In the genomic region with DNA sequence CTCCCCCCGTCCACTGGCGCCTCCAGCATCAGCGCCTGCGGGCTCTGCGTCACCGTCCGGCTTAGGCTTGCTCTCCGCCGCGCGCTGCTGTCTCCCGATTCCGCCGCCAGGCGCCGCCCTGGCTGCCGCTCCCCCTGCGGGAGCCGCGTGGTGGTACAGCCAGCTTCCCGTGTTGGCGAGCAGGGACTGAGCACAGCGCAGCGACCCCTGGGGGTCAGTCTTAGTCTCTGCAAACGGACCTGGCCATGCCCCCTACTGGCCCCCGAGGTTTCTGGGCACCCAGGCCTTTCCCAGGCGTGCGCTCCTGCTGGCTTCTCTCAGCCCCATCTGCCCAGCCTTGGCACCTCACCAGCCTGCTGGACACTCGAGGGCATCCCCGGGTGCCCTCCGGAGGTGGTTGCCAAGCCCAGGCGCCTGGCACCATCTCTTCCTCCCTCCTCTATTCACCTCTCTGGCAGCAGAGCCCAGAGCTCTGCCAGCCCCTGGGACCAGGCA, we compare ENCODE assay signal across 9 mouse cellular contexts. TPM values are rescaled to one million over a fixed set of nuclear protein-coding genes. Genes with fewer than 3 reads are reported as not detected.
A peak's percentile ranks its signal among the peaks of the same experiment; 100 is the strongest.
DNase-seq lines count a peak whose midpoint lies in the region; ATAC-seq and TF ChIP-seq lines count a peak whose summit lies in the region.
"Had no signal": no experiment of that assay in that cellular context is flagged by ENCODE, and none has a peak within 500 bp of the region (broad histone marks: within the 10 kb centered on the region; RNA-seq: fewer than 3 reads in every experiment).

No protein-coding gene starts in this region.

- H3K27ac ChIP-seq in ES-E14 (ENCODE audit: insufficient read depth, low read depth, low read length, poor library complexity, severe bottlenecking), result no peak overlapping the region
- H3K27ac ChIP-seq in forebrain, embryonic 14.5 days (ENCODE audit: low read depth, low read length), result peak overlapping the region; percentile 84
- no peak overlapping the region for H3K27ac ChIP-seq in heart, postnatal 0 days (ENCODE audit: low read depth)
- H3K27ac ChIP-seq in liver, embryonic 11.5 days (ENCODE audit: low read depth, low read length), result no peak overlapping the region
- no peak overlapping the region for H3K27ac ChIP-seq in testis, adult 2 months (ENCODE audit: control insufficient read depth, insufficient read depth, low read depth, low read length)

- in situ Hi-C loops in ES-E14 (cut with MboI; ENCODE audit: low sequenced_read_pairs in 2 of 2, unreplicated experiment in 2 of 2), result no loop called here

- peak overlapping the region; percentile 65 to 71 for H3K4me3 ChIP-seq in ES-E14 (ENCODE audit: insufficient read depth in 1 of 2, low read depth in 1 of 2, low read length in 2 of 2, poor library complexity in 1 of 2, severe bottlenecking in 1 of 2)
- peak overlapping the region; percentile 71 for H3K4me3 ChIP-seq in forebrain, embryonic 14.5 days (ENCODE audit: low read depth, low read length)
- H3K4me3 ChIP-seq in heart, postnatal 0 days (ENCODE audit: low read depth, low read length), result peak overlapping the region; percentile 38
- peak overlapping the region; percentile 43 for H3K4me3 ChIP-seq in liver, embryonic 11.5 days (ENCODE audit: low read depth, low read length)
- peak overlapping the region; percentile 79 for H3K4me3 ChIP-seq in testis, adult 2 months (ENCODE audit: control insufficient read depth, low read depth, low read length)

- no peaks in the 10 kb centered on the region for H3K27me3 ChIP-seq in forebrain, embryonic 14.5 days (replicated peaks; ENCODE audit: control insufficient read depth, insufficient read depth, low read length)
- peaks cover 38% of the 10 kb centered on the region for H3K27me3 ChIP-seq in heart, postnatal 0 days (ENCODE audit: control insufficient read depth, insufficient read depth, low read length)
- H3K27me3 ChIP-seq in liver, embryonic 11.5 days (replicated peaks; ENCODE audit: control insufficient read depth, insufficient read depth, low read length), result peaks cover 51% of the 10 kb centered on the region
- H3K27me3 ChIP-seq in testis, adult 2 months (ENCODE audit: control insufficient read depth, insufficient read depth, low read length), result no peaks in the 10 kb centered on the region

- H3K4me2 ChIP-seq in forebrain, embryonic 14.5 days (ENCODE audit: low read length), result peak overlapping the region; percentile 85
- peak overlapping the region; percentile 55 for H3K4me2 ChIP-seq in heart, postnatal 0 days (ENCODE audit: low read depth, low read length)
- H3K4me2 ChIP-seq in liver, embryonic 11.5 days, result peak overlapping the region; percentile 57

- peak; percentile 84 for DNase-seq in ES-E14 (ENCODE audit: low read depth, low spot score)
- peak; percentile 99 for DNase-seq in cerebellum, adult 11-12 months
- DNase-seq in forebrain, embryonic 14.5 days (ENCODE audit: low spot score), result peak; percentile 96
- DNase-seq in heart, postnatal 0 days (ENCODE audit: low spot score), result peak; percentile 51
- DNase-seq in kidney, postnatal 14 days, result peak; percentile 69
- peak; percentile 78 for DNase-seq in liver, embryonic 11.5 days (ENCODE audit: low spot score)
- peak; percentile 27 to 32 for DNase-seq in natural killer cell, adult 2 months (ENCODE audit: low spot score in 2 of 2)

- no peak for TF ChIP-seq POLR2A in testis, adult 2 months (IDR thresholded peaks at IDR 0.05; ENCODE audit: control insufficient read depth, low read depth, low read length)

- no peaks in the 10 kb centered on the region for H3K4me1 ChIP-seq in ES-E14 (ENCODE audit: control insufficient read depth in 2 of 2, insufficient read depth in 2 of 2, low read length in 2 of 2, poor library complexity in 1 of 2)
- H3K4me1 ChIP-seq in forebrain, embryonic 14.5 days (ENCODE audit: control insufficient read depth, insufficient read depth, low read length), result peaks cover 47% of the 10 kb centered on the region
- H3K4me1 ChIP-seq in heart, postnatal 0 days (ENCODE audit: control insufficient read depth, insufficient read depth), result no peaks in the 10 kb centered on the region
- no peaks in the 10 kb centered on the region; the same call in none of the 2 replicates for H3K4me1 ChIP-seq in liver, embryonic 11.5 days (replicated peaks; ENCODE audit: control insufficient read depth, insufficient read depth, low read length)
- peaks cover 8% of the 10 kb centered on the region for H3K4me1 ChIP-seq in testis, adult 2 months (ENCODE audit: control insufficient read depth, insufficient read depth, low read length)

- peak; percentile 90 for ATAC-seq in forebrain, embryonic 14.5 days
- ATAC-seq in heart, postnatal 0 days (ENCODE audit: insufficient read depth, low read depth), result peak; percentile 79
- peak; percentile 80 for ATAC-seq in liver, embryonic 11.5 days (replicated peaks; ENCODE audit: low FRiP score)

- no peak for TF ChIP-seq EP300 in heart, postnatal 0 days (IDR thresholded peaks at IDR 0.05; ENCODE audit: low read depth)

- H3K36me3 ChIP-seq in ES-E14 (ENCODE audit: control insufficient read depth, insufficient read depth, low read length, poor library complexity, severe bottlenecking), result no peaks in the 10 kb centered on the region
- no peaks in the 10 kb centered on the region for H3K36me3 ChIP-seq in forebrain, embryonic 14.5 days (ENCODE audit: control insufficient read depth, insufficient read depth, low read length)
- H3K36me3 ChIP-seq in heart, postnatal 0 days (replicated peaks; ENCODE audit: control insufficient read depth, insufficient read depth, low read length), result no peaks in the 10 kb centered on the region
- no peaks in the 10 kb centered on the region for H3K36me3 ChIP-seq in liver, embryonic 11.5 days (ENCODE audit: control insufficient read depth, insufficient read depth, low read length)
- H3K36me3 ChIP-seq in testis, adult 2 months (ENCODE audit: control insufficient read depth, insufficient read depth, low read length), result no peaks in the 10 kb centered on the region

- under 1% methylated on average over 26 of the region's 32 CpGs for WGBS in forebrain, embryonic 14.5 days
- WGBS in heart, postnatal 0 days, result 4% methylated on average over 30 of the region's 32 CpGs
- 4% methylated on average over 30 of the region's 32 CpGs for WGBS in liver, embryonic 11.5 days

- no peaks in the 10 kb centered on the region for H3K9me3 ChIP-seq in ES-E14 (ENCODE audit: control insufficient read depth, insufficient read depth, low read depth, low read length)
- H3K9me3 ChIP-seq in forebrain, embryonic 14.5 days (replicated peaks; ENCODE audit: control insufficient read depth, low read length), result no peaks in the 10 kb centered on the region
- H3K9me3 ChIP-seq in heart, postnatal 0 days (replicated peaks; ENCODE audit: control insufficient read depth, low read length), result no peaks in the 10 kb centered on the region
- no peaks in the 10 kb centered on the region for H3K9me3 ChIP-seq in liver, embryonic 11.5 days (ENCODE audit: control insufficient read depth, low read length)

- H3K9ac ChIP-seq in ES-E14 (ENCODE audit: insufficient read depth, low read depth, low read length, poor library complexity, severe bottlenecking), result peak overlapping the region; percentile 68
- peak overlapping the region; percentile 91 for H3K9ac ChIP-seq in forebrain, embryonic 14.5 days (ENCODE audit: low read length)
- H3K9ac ChIP-seq in heart, postnatal 0 days (replicated peaks; ENCODE audit: low read depth, low read length), result no peak overlapping the region
- no peak overlapping the region for H3K9ac ChIP-seq in liver, embryonic 11.5 days (ENCODE audit: low read depth, low read length)

- TF ChIP-seq CTCF in heart, postnatal 0 days (IDR thresholded peaks at IDR 0.05; ENCODE audit: low read depth), result peak; percentile 76
- TF ChIP-seq CTCF in testis, adult 2 months (IDR thresholded peaks at IDR 0.05; ENCODE audit: control insufficient read depth, insufficient read depth, insufficient replicate concordance, low read depth, low read length), result peak; percentile 82

TF ChIP-seq in ES-E14, 5 proteins besides CTCF, POLR2A, EP300 and RAD21:
- TF ChIP-seq MAFK (IDR thresholded peaks at IDR 0.05; ENCODE audit: insufficient read depth, low read depth, low read length), result no peak
- peak; percentile 83; the same call in 1 of the 2 replicates for TF ChIP-seq HCFC1 (IDR thresholded peaks at IDR 0.05; ENCODE audit: borderline replicate concordance, insufficient read depth, low read length)
- TF ChIP-seq ZNF384 (IDR thresholded peaks at IDR 0.05; ENCODE audit: low read depth, low read length), result peak; percentile 66; the same call in 1 of the 2 replicates

RNA-seq across cellular contexts. Expression of a gene that starts 0.3 kb away (rescaled TPM):
- total RNA-seq in ES-E14 (2012; rRNA removed), result 1.6 and 2.2 TPM in 2 replicates
- polyA plus RNA-seq in forebrain, embryonic 14.5 days (2014; fragmentation: Nextera tagmentation; extraction: Ambion mirVana), result 7.2 and 9.5 TPM in 2 replicates
- total RNA-seq in heart, postnatal 0 days (2014; rRNA removed; ENCODE audit: low replicate concordance), result 0.39 TPM in 1 of 2 replicates, not detected in the other
- polyA plus RNA-seq in heart, postnatal 0 days (2015; fragmentation: Nextera tagmentation; extraction: Ambion mirVana), result 0.11 TPM in 1 of 2 replicates, not detected in the other
- polyA plus RNA-seq in liver, embryonic 11.5 days (2014; fragmentation: Nextera tagmentation; extraction: Ambion mirVana), result 0.04 TPM in 1 of 2 replicates, not detected in the other
- polyA plus RNA-seq in testis, adult 2 months (2012; rRNA removed), result 0.63 and 2.5 TPM in 2 replicates
- total RNA-seq: MEL had no signal

Comparison
In these comparisons a context has a peak if more than half of its experiments do, and no peak if none do; other contexts are left out.
1. DNase-seq: peak in every context shown above with its lines; median percentile 99 in cerebellum, adult 11-12 months; 96 in forebrain, embryonic 14.5 days; 84 in ES-E14; 78 in liver, embryonic 11.5 days; 69 in kidney, postnatal 14 days; 51 in heart, postnatal 0 days; 30 in natural killer cell, adult 2 months.
2. H3K9ac ChIP-seq: peak in ES-E14 (single experiment) and forebrain, embryonic 14.5 days (single experiment); none in heart, postnatal 0 days (single experiment) and liver, embryonic 11.5 days (single experiment).
3. Peak in every context shown above with its lines, with median percentiles within 50 percentile points of each other: H3K4me3 ChIP-seq, ATAC-seq and H3K4me2 ChIP-seq.